Mouse (Mus musculus) Patski (cell line): ENCODE results near the gene Sdk1. TPM values are rescaled to one million over a fixed set of nuclear protein-coding genes. Genes with fewer than 3 reads are reported as not detected.
A peak's percentile ranks its signal among the peaks of the same experiment; 100 is the strongest.

Experiments used
- ATAC-seq: fragments of 100-300 bp; one replicate; pipeline ENCODE4 v1.8.0; 2021
- CTCF ChIA-PET: fragments of 350-600 bp; sonication (Branson Sonifier 250); formaldehyde crosslinking; loops from one replicate; lab custom pipeline; 2022; ENCODE audit warnings: inconsistent platforms; lab: Charles Lee
- POLR2A ChIA-PET: fragments of 350-600 bp; sonication (Branson Sonifier 250); formaldehyde crosslinking; loops from one replicate; lab custom pipeline; 2022; ENCODE audit warnings: antibody characterized with exemption, inconsistent platforms; lab: Charles Lee
- DNase-seq: peaks from one replicate; pipeline ENCODE4 v3.0.0-alpha.2; 2011; ENCODE audit warnings: low read depth, low spot score
- H3K27me3 ChIP-seq: fragments of 371-371 bp; one replicate; pipeline ENCODE4 v1.5.1; 2021
- CTCF ChIP-seq: fragments of 100-300 bp; IDR thresholded peaks from one replicate; pipeline ENCODE4 v1.5.1; 2021
- in situ Hi-C: fragments of 300-500 bp; cut with MboI; formaldehyde crosslinking; loops from 3 replicates; pipeline ENCODE4 v1.11.1; 2018; ENCODE audit warnings: low pct_unique_long_range_greater_than_20kb, mixed read lengths
- polyA plus RNA-seq: library from polyadenylated mRNA; unstranded; gene quantifications from one replicate; pipeline ENCODE4 v1.2.3, GENCODE M21; 2021

The Sdk1 gene
- polyA plus RNA-seq, 1 experiment from 2014 or later, result 35.4 TPM

- no peaks in the 10 kb centered on the region for H3K27me3 ChIP-seq
- ChIA-PET CTCF (no interaction called here), POLR2A (no interaction called here)
- peak; percentile 70 for ATAC-seq
- peak; percentile 63 for DNase-seq
- in situ Hi-C loops, result no loop called here
- TF ChIP-seq CTCF, result no peak
Observed at GRCm38 (mm10) chr5:142041226-142041802, 800.0 kb downstream of the Sdk1 start.

GRCm38 (mm10) chr5:142061781-142062180 is 820.5 kb downstream of the Sdk1 start:
- POLR2A ChIA-PET, result no interaction called here
- TF ChIP-seq CTCF, result no peak

GRCm38 (mm10) chr5:142071322-142071721 is 830.0 kb downstream of the Sdk1 start:
- ChIA-PET POLR2A (no interaction called here), CTCF (interaction anchor here (1.0 kb wide), 1 partner anchor 13 kb away, joined by 3 read pairs; no protein-coding TSS in a partner anchor)
- TF ChIP-seq CTCF, result no peak

More at GRCm38 (mm10) chr5:142061781-142062180, 820.5 kb downstream of the Sdk1 start:
- CTCF ChIA-PET, result interaction anchor here (1.5 kb wide), 1 partner anchor 29 kb away, joined by 4 read pairs; no protein-coding TSS in a partner anchor
- in situ Hi-C loops, result no loop called here
- DNase-seq (no peak), ATAC-seq (no peak)
- H3K27me3 ChIP-seq, result no peaks in the 10 kb centered on the region

GRCm38 (mm10) chr5:142073901-142074300 is 832.6 kb downstream of the Sdk1 start:
- in situ Hi-C loops, result no loop called here
- H3K27me3 ChIP-seq, result no peaks in the 10 kb centered on the region
- ChIA-PET CTCF (interaction anchor here (1.0 kb wide), 1 partner anchor 53 kb away, joined by 3 read pairs; no protein-coding TSS in a partner anchor), POLR2A (interaction anchor here (2.1 kb wide), 1 partner anchor 24 kb away, joined by 7 read pairs; no protein-coding TSS in a partner anchor)
- ATAC-seq, result no peak
- no peak for DNase-seq
- TF ChIP-seq CTCF, result no peak

More at GRCm38 (mm10) chr5:142071322-142071721, 830.0 kb downstream of the Sdk1 start:
- DNase-seq, result no peak
- ATAC-seq, result no peak
- in situ Hi-C loops, result no loop called here
- H3K27me3 ChIP-seq, result no peaks in the 10 kb centered on the region

GRCm38 (mm10) chr5:142074561-142075500 is 833.5 kb downstream of the Sdk1 start:
- ATAC-seq, result no peak
- no peak for DNase-seq

GRCm38 (mm10) chr5:142080661-142081060 is 839.4 kb downstream of the Sdk1 start:
- in situ Hi-C loops, result no loop called here
- ChIA-PET CTCF (no interaction called here), POLR2A (no interaction called here)
- TF ChIP-seq CTCF, result no peak
- no peaks in the 10 kb centered on the region for H3K27me3 ChIP-seq
- no peak for DNase-seq
- ATAC-seq, result no peak

More at GRCm38 (mm10) chr5:142074561-142075500, 833.5 kb downstream of the Sdk1 start:
- ChIA-PET POLR2A (interaction anchor here (2.1 kb wide), 1 partner anchor 25 kb away, joined by 7 read pairs; no protein-coding TSS in a partner anchor), CTCF (interaction anchor here (0.8 kb wide), 1 partner anchor 29 kb away, joined by 3 read pairs; no protein-coding TSS in a partner anchor)
- in situ Hi-C loops, result no loop called here
- TF ChIP-seq CTCF, result no peak
- H3K27me3 ChIP-seq, result no peaks in the 10 kb centered on the region

- ChIA-PET POLR2A (no interaction called here), CTCF (no interaction called here)
- DNase-seq (no peak), ATAC-seq (no peak)
- TF ChIP-seq CTCF, result no peak
- in situ Hi-C loops, result no loop called here
- no peaks in the 10 kb centered on the region for H3K27me3 ChIP-seq
Observed at GRCm38 (mm10) chr5:142081076-142081475, 839.8 kb downstream of the Sdk1 start.

- no peak for TF ChIP-seq CTCF
Observed at GRCm38 (mm10) chr5:142096377-142096841, 855.1 kb downstream of the Sdk1 start.

GRCm38 (mm10) chr5:142100176-142100575 is 858.9 kb downstream of the Sdk1 start:
- no peak for TF ChIP-seq CTCF
- DNase-seq, result no peak
- H3K27me3 ChIP-seq, result no peaks in the 10 kb centered on the region
- ATAC-seq, result no peak
- CTCF ChIA-PET, result no interaction called here
- POLR2A ChIA-PET, result no interaction called here
- in situ Hi-C loops, result no loop called here

More at GRCm38 (mm10) chr5:142096377-142096841, 855.1 kb downstream of the Sdk1 start:
- ATAC-seq, result no peak
- in situ Hi-C loops, result no loop called here
- POLR2A ChIA-PET, result interaction anchor here (1.3 kb wide), 1 partner anchor 20 kb away, joined by 5 read pairs; no protein-coding TSS in a partner anchor
- CTCF ChIA-PET, result no interaction called here
- H3K27me3 ChIP-seq, result no peaks in the 10 kb centered on the region
- no peak for DNase-seq

- ChIA-PET POLR2A (no interaction called here), CTCF (no interaction called here)
- in situ Hi-C loops, result no loop called here
- ATAC-seq, result no peak
- no peak for DNase-seq
- no peaks in the 10 kb centered on the region for H3K27me3 ChIP-seq
- no peak for TF ChIP-seq CTCF
Observed at GRCm38 (mm10) chr5:142107434-142107833, 866.1 kb downstream of the Sdk1 start.
